13 mouse cellular contexts compared by ENCODE assay signal in the genomic region with DNA sequence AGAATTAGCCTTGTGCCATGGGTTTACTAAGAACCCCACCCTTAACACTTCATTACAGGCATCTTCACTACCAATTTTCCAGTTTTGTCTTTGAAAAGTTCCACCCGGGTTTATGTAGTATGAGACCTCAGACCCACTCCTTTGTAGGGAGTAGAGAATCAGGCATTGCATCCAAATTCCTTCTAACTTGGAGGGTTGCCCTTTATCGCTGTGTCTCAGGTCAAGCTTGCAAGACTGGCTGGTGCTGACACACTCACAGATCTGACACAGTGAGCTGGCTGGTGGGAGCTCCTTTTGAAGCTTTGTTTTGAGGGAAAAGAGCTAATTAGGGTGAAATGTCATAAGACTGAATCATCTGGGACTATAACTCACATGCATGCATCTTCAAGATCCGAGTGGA.
"Had no signal": no experiment of that assay in that cellular context is flagged by ENCODE, and none has a peak within 500 bp of the region (broad histone marks: within the 10 kb centered on the region; RNA-seq: fewer than 3 reads in every experiment).

No protein-coding gene starts in this region.

- DNase-seq: gastrocnemius, postnatal 10 days; gastrocnemius, postnatal 25 days; heart, adult 2 months; heart, postnatal 14 days; heart, postnatal 4 days; kidney, adult 18-20 months; kidney, adult 8-10 months; kidney, postnatal 10 days; kidney, postnatal 25 days; kidney, postnatal 4 days; layer of hippocampus, postnatal 36 days; left cerebral cortex, postnatal 4 days; lung, adult 18-20 months had no signal
